Mouse (Mus musculus): ENCODE measurements around the gene Hspb8.

DNA sequence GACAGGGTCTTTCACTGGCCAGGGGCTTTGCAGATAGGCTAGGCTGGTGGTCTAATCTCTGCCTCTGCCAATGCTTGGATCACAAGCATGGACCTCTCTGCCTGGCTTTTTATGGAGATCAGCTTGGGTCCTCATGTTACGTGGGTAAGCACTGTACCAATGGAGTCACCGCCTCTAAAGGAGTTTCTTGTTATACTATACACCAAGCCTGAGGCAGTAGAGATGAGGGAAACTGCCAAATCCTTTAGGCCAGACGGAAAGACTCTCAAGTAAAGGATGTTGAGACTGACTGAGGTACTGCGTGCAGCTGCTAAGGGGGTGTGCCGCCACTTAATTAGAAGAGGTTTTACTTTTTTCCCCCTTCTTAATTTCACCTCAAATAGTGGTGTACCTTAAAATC is 43.8 kb downstream of the Hspb8 start:
- TF ChIP-seq POLR2A (IDR thresholded peaks at IDR 0.05; ENCODE audit: low read depth, low read length) = no peak
- no peak for TF ChIP-seq CTCF (IDR thresholded peaks at IDR 0.05; ENCODE audit: extremely low read depth, insufficient read length, insufficient replicate concordance, low read depth, low read length)

Data from small intestine, adult 2 months (tissue).